Mouse (Mus musculus): ENCODE results near the gene Iqgap1.

- peak; percentile 39 to 46; a peak in 1 of 4 replicates for TF ChIP-seq EP300 (IDR thresholded peaks at IDR 0.05; ENCODE audit: low read depth in 1 of 2, low read length in 2 of 2)
- no peak for TF ChIP-seq ZNF384 (IDR thresholded peaks at IDR 0.05; ENCODE audit: low read depth, low read length)
- no peak for TF ChIP-seq CHD1 (IDR thresholded peaks at IDR 0.05; ENCODE audit: low read depth, low read length)
Observed at GRCm38 (mm10) chr7:80864831-80865230, 39.1 kb upstream of the Iqgap1 start.

Data from MEL (cell line).